Mouse (Mus musculus) C2C12 (cell line): ENCODE measurements around the gene 2010111I01Rik. TPM values are rescaled to one million over a fixed set of nuclear protein-coding genes. Genes with fewer than 3 reads are reported as not detected.

ENCODE experiments used
- H3K27me3 ChIP-seq: one replicate; pipeline ENCODE4 v1.6.1; 2011; ENCODE audit not compliant: control insufficient read depth, insufficient read depth, insufficient read length
- H3K36me3 ChIP-seq: one replicate; pipeline ENCODE4 v1.6.1; 2011; ENCODE audit not compliant: control insufficient read depth, insufficient read depth
- H3K4me3 ChIP-seq: one replicate; pipeline ENCODE4 v1.5.1; 2011; ENCODE audit warnings: mild to moderate bottlenecking, control low read depth; ENCODE audit not compliant: poor library complexity, insufficient read depth, severe bottlenecking
- H3K79me2 ChIP-seq: one replicate; pipeline ENCODE4 v1.6.1; 2011; ENCODE audit not compliant: control insufficient read depth, insufficient read depth
- H3K79me3 ChIP-seq: one replicate; pipeline ENCODE4 v1.6.1; 2011; ENCODE audit warnings: low read depth, control low read depth
- H3ac ChIP-seq: one replicate; pipeline ENCODE3; 2011; ENCODE audit warnings: low read depth; ENCODE audit not compliant: control insufficient read depth, insufficient read length
- CEBPB ChIP-seq: IDR thresholded peaks from one replicate; pipeline ENCODE4 v1.6.1; 2011; ENCODE audit warnings: low read depth, mild to moderate bottlenecking, control low read depth, moderate library complexity
- CTCF ChIP-seq: IDR thresholded peaks from one replicate; pipeline ENCODE4 v1.5.1; 2011; ENCODE audit not compliant: control insufficient read depth, insufficient read depth, insufficient read length
- FOSL1 ChIP-seq: IDR thresholded peaks from one replicate; pipeline ENCODE4 v1.8.0; 2011; ENCODE audit warnings: mild to moderate bottlenecking, low read length; ENCODE audit not compliant: poor library complexity, insufficient read depth, severe bottlenecking
- MAX ChIP-seq: IDR thresholded peaks from one replicate; pipeline ENCODE4 v1.6.1; 2011; ENCODE audit warnings: mild to moderate bottlenecking, control low read depth
- MYOD1 ChIP-seq: IDR thresholded peaks from one replicate; pipeline ENCODE4 v1.6.1; 2011; ENCODE audit warnings: low read depth; ENCODE audit not compliant: control insufficient read depth, insufficient read length
- MYOG ChIP-seq: IDR thresholded peaks from one replicate; pipeline ENCODE4 v1.6.1; 2011; ENCODE audit not compliant: control insufficient read depth, insufficient read length; ENCODE audit errors: extremely low read depth
- USF1 ChIP-seq: IDR thresholded peaks from one replicate; pipeline ENCODE4 v1.6.1; 2011; ENCODE audit warnings: low read depth, mild to moderate bottlenecking, control low read depth, moderate library complexity
- polyA plus RNA-seq: library from polyadenylated mRNA; unstranded; fragments of >200 nt; fragmentation: generic; extraction: Trizol; gene quantifications from one replicate; pipeline ENCODE4 v1.2.1, GENCODE M21; 2012; ENCODE audit warnings: missing spikeins

The 2010111I01Rik gene
- polyA plus RNA-seq, 1 experiment: 91.7 TPM

DNA sequence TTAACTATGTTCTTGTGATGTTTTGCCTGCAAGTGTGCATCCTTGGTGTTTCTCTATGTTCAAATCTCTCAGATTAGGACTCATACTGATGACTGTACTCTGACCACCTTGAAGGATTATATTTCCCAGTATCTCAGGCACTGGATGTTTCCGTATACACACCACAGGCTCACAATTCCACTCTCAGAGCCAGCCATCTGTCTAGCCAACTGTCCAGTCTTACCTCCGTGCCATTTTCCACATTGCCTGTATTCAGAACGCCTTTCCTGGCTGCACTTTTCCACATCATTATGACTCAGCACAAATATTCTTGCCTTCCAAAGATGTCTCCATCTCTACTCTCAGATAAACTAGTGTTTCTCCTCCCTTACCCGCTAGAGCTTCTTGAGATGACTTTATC is 212.5 kb downstream of the 2010111I01Rik start:
- no peaks in the 10 kb centered on the region for H3K79me3 ChIP-seq

DNA sequence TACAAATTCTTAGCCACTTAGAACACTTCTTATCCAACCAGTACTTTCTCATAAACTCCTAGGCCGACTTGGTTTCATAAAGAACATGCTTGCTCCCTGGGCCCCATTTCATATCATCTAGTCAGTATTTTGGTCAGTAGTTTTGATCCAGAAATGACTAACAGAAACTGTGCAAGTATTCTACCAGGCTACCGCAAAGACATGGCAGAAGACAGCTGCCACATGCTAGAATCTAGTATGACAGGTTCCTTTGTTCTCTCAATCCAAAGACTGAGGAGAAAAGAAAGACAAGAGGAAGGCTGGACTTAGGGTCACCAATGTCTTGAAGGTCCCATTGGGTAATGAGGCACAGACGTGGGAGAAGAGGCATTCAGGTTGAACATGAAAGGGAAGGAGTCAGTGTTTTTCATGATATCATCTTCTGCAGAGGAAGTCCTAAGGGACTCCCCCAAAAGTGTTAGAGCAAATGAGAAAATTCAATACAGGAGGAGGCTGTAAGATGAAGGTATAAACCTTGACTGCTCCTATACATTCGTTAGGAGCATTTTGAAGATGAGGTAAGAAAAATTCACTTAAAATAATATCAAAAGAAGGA is 216.0 kb downstream of the 2010111I01Rik start:
- H3K27me3 ChIP-seq: no peaks in the 10 kb centered on the region
- TF ChIP-seq CTCF (no peak), FOSL1 (no peak), MYOG (no peak), MYOD1 (no peak), CEBPB (no peak), USF1 (no peak), MAX (no peak)
- H3ac ChIP-seq: no peak overlapping the region
- H3K79me3 ChIP-seq: no peaks in the 10 kb centered on the region
- no peaks in the 10 kb centered on the region for H3K36me3 ChIP-seq
- no peaks in the 10 kb centered on the region for H3K79me2 ChIP-seq
- no peak overlapping the region for H3K4me3 ChIP-seq

More for the DNA sequence above, 212.5 kb downstream of the 2010111I01Rik start:
- Histone ChIP-seq H3K4me3 (no peak overlapping the region), H3K27me3 (no peaks in the 10 kb centered on the region), H3ac (no peak overlapping the region), H3K79me2 (no peaks in the 10 kb centered on the region), H3K36me3 (no peaks in the 10 kb centered on the region)
- TF ChIP-seq USF1 (no peak), MYOG (no peak), MYOD1 (no peak)

DNA sequence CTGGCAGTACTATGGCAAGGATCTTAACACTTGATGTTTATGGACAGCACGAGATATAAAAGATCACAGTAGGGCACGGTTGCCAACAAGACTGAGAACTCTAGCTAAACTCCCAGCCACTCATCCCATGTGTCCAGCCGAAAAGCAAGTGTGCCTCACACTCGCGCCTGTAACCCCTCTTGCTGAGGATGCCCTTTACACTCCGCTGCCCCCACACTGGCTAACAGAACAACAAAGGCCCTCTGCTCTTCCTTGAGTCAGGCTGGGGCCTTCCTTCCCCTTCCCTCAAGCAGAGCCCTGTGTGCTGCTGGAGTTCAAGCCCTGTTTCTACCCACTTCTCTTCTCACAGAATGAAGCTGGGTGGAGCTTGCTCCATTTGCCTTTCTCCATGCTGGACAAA is 220.3 kb downstream of the 2010111I01Rik start:
- no peaks in the 10 kb centered on the region for H3K36me3 ChIP-seq
- no peaks in the 10 kb centered on the region for H3K79me3 ChIP-seq
- no peak for TF ChIP-seq FOSL1
- TF ChIP-seq MYOD1: no peak
- no peak for TF ChIP-seq CEBPB
- TF ChIP-seq MYOG: no peak
- no peak for TF ChIP-seq USF1
- no peak for TF ChIP-seq MAX
- no peak for TF ChIP-seq CTCF

DNA sequence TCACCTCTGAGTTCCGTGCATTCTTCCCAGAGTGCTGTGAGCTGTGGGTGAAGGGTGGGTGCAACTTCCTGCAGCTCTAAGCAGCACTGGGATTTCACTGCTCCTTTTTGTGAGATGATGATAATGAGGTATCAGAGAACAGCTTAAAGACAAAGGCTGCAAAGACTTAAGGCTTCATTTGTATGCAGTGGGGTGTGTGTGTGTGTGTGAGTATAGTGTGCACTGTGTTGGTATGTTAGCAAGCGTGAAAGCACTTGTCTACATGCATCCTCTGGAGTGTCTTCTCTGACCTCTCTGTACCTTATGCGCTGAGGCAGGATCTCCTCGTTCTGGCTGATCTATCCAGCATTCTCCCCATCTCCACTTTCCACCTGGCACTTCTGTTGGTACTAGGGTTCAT is 221.5 kb downstream of the 2010111I01Rik start:
- H3K4me3 ChIP-seq: no peak overlapping the region
- H3K27me3 ChIP-seq: no peaks in the 10 kb centered on the region
- TF ChIP-seq MYOD1 (no peak), USF1 (no peak), CEBPB (no peak), MYOG (no peak), CTCF (no peak), FOSL1 (no peak), MAX (no peak)
- no peak overlapping the region for H3ac ChIP-seq
- no peaks in the 10 kb centered on the region for H3K79me3 ChIP-seq
- H3K36me3 ChIP-seq: no peaks in the 10 kb centered on the region
- H3K79me2 ChIP-seq: no peaks in the 10 kb centered on the region

More for the DNA sequence above, 220.3 kb downstream of the 2010111I01Rik start:
- H3K79me2 ChIP-seq: no peaks in the 10 kb centered on the region
- no peaks in the 10 kb centered on the region for H3K27me3 ChIP-seq
- H3K4me3 ChIP-seq: no peak overlapping the region
- H3ac ChIP-seq: no peak overlapping the region

DNA sequence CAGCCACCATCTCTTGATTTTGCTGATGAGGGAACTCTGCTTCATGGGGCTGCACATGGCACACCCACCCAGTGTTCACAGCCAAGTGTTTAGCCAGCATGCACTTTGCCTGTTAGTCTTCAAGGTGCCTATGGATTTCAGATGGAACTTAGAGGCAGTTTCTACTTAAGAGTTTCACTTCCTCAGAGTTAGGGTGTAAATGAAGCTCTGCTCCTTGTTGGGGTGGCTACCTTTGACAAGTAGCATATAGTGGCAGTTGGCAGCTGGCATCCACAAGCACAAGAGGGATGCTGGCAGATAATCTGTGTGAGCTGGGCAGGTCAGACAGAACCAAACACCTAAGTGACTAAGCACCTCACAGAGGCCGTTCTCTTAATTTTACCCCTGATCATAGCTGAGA is 221.9 kb downstream of the 2010111I01Rik start:
- H3K27me3 ChIP-seq: no peaks in the 10 kb centered on the region
- no peak overlapping the region for H3ac ChIP-seq
- H3K79me3 ChIP-seq: no peaks in the 10 kb centered on the region
- H3K4me3 ChIP-seq: no peak overlapping the region
- TF ChIP-seq MYOG (no peak), MAX (no peak), CEBPB (no peak), USF1 (no peak), CTCF (no peak), MYOD1 (no peak), FOSL1 (no peak)
- no peaks in the 10 kb centered on the region for H3K79me2 ChIP-seq
- H3K36me3 ChIP-seq: no peaks in the 10 kb centered on the region
